ENCODE assay signal across 19 mouse cellular contexts in the genomic region with DNA sequence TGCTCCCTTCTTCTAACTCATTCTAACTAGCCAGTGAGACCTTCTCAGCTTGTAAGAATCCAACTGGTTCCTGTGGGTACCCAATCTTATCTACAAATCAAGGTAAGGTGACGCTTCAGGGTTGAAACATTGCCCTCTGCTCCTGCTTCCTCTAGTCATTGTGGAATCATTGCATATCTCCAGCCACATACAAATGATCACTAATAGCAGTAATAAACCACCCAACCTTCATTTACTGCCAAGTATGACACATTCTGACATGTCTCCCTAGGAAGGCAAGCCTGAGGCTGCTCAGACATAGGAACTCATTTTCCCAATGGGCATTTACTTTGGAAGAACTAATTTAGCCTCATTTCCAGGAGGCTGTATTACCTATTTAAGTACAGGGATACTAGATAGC. TPM values are rescaled to one million over a fixed set of nuclear protein-coding genes. Genes with fewer than 3 reads are reported as not detected.
"Had no signal": no experiment of that assay in that cellular context is flagged by ENCODE, and none has a peak within 500 bp of the region (broad histone marks: within the 10 kb centered on the region; RNA-seq: fewer than 3 reads in every experiment).

No protein-coding gene starts in this region.

- H3K9me3 ChIP-seq: neural tube, embryonic 13.5 days; neural tube, embryonic 15.5 days; stomach, embryonic 15.5 days had no signal

- H3K27ac ChIP-seq: neural tube, embryonic 13.5 days; neural tube, embryonic 15.5 days; stomach, embryonic 15.5 days; stomach, postnatal 0 days had no signal

- DNase-seq: retina, postnatal 1 day; right cerebral cortex, adult 18-20 months; right cerebral cortex, postnatal 14 days; right cerebral cortex, postnatal 25 days; right cerebral cortex, postnatal 4 days; spleen, adult 18-20 months; thymus, adult 18-20 months; thymus, adult 2 months; thymus, postnatal 14 days; thymus, postnatal 25 days; thymus, postnatal 36 days; thymus, postnatal 4 days had no signal

- H3K4me1 ChIP-seq: neural tube, embryonic 13.5 days; neural tube, embryonic 15.5 days; stomach, embryonic 15.5 days had no signal

- H3K4me2 ChIP-seq: neural tube, embryonic 13.5 days; neural tube, embryonic 15.5 days; stomach, embryonic 15.5 days had no signal

- H3K9ac ChIP-seq: neural tube, embryonic 13.5 days; neural tube, embryonic 15.5 days; stomach, embryonic 15.5 days had no signal

- H3K36me3 ChIP-seq: neural tube, embryonic 13.5 days; neural tube, embryonic 15.5 days; stomach, embryonic 15.5 days had no signal

- H3K4me3 ChIP-seq: neural tube, embryonic 13.5 days; neural tube, embryonic 15.5 days; stomach, embryonic 15.5 days had no signal

- H3K27me3 ChIP-seq: stomach, embryonic 15.5 days had no signal

RNA-seq across cellular contexts. Expression of gene Lhx2, which starts 33.9 kb away (rescaled TPM):
- total RNA-seq: neutrophil, adult 5-6 weeks had no signal
- polyA plus RNA-seq: stomach, embryonic 14.5 days; stomach, postnatal 0 days; urinary bladder, adult 2 months had no signal
